Mouse (Mus musculus): ENCODE data around the gene Rasgrp4.
A peak's percentile ranks its signal among the peaks of the same experiment; 100 is the strongest.
"Not testable (repeated sequence)": the region's sequence is repeated elsewhere in the genome, so short reads cannot be mapped to it uniquely, and the experiment has no call there.

Rasgrp4 gene

GRCm38 (mm10) chr7:29180077-29180853, 45.6 kb downstream of the Rasgrp4 start, which contains the start of gene Psmd8:
Psmd8 (minus strand) TSS chr7:29180701.
- DNase-seq = peak; percentile 97

GRCm38 (mm10) chr7:29180854-29181236, 46.2 kb downstream of the Rasgrp4 start:
- no peak for DNase-seq

- not testable (repeated sequence) for DNase-seq
Measured at GRCm38 (mm10) chr7:29181323-29181722, 46.7 kb downstream of the Rasgrp4 start.

- not testable (repeated sequence) for DNase-seq
Measured at GRCm38 (mm10) chr7:29194230-29194629, 59.6 kb downstream of the Rasgrp4 start.

- no peak for DNase-seq
Measured at GRCm38 (mm10) chr7:29202577-29202976, 67.9 kb downstream of the Rasgrp4 start.
